Mouse (Mus musculus): ENCODE results near the gene Ipmk.

Gene Ipmk

DNA sequence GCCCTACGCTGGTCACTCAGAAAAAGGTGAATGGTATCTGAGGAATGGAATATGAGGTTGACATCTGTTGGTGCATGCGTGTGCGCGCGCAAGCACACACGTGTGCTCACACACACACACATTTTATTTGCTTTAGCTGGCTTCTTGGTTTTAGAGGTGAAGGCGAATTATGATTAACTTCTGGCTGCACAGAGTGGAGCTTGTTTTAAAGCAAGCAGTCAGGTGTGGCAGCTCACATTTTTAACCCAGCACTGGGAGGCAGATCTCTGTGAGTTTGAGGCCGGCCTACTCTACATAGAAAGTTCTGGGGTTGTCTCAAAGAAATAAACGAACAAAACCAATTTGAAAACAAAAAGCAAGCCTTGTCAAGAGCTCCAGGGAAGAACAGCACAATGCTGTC is 6.3 kb upstream of the Ipmk start:
- DNase-seq, result no peak

DNA sequence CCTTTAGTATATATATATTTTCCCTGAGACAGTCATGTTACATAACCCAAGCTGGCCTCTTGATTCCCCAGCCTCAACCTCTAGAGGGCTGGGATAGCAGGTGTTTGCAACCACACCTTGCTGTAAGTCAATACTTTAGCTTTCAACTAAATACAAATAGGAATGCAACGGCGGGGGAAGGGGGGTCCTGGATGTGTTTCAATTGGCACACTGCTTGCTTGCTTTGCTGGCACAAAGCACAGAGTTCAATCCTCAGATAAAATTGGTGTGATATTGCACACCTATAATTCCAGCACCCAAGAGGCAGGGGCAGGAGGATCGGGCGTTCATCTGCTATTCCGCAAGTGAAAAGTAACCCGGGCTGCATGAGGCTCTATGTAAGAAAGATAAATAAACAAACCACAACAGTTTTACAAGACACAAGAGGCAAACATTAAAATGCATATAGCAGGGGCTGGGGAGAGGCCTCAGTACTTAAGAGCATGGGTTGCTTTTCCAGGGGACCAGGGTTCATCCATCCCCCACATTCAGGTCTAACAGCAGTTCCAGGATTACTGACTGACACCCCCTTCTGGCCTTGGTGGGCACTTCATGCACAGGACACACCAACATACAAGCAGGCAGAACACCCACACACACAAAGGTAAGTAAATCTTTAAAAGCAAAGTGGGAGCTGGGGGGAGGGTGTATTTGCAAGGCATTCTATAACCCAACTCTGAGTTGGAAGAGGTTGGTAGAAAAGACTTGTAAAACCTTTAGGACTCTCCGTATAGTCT is 5.3 kb upstream of the Ipmk start:
- peak; percentile 62 for DNase-seq

DNA sequence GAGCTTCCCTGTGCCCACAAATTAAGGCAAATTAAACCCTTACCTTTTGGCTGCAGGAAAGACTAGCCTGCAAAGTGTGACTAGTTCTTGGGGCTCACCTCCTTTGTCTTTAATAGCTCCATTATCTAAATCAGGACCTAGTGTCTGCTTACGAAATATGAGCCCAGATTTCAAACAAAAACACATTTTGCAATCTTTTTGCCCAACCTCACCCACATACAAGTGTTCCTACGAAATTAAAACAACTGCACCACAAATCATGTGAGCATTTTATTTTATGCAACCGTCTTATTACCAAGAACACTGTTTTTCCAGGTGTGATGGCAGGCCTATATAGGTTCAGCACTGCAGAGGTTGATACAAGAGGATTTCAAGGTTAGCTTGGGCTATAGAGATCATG is 4.4 kb upstream of the Ipmk start:
- no peak for DNase-seq

DNA sequence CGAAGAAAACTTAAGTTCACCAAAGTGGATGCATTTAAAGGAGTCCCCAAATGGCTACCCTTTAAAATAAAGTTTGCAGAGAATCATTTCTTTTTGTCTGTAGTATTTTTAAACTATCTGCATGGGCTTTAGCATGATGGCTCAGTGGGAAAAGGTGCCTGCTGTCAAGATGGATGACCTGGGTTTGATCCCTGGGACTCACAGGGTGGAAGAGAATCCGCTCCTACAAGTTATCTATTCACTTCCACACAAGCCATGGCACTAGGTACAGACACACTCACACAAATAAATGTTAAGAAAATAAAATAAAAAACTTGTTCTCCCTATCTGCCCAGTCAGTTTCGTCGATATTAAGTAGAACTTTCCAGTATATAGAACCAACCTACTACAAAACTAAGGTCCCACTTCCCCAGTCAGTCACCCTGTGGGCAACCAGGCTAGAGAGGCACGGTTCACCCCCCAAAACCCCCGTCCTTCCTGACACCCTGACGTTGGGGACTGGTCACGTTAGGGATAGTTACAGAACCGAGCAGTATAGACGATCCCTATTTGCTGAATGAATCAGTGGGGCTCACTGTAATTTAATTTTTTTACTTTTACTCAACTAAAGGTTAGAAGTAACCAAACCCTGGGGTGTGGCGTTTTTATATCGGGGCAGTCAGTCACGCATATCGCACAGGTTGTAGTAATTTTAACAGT is 3.8 kb upstream of the Ipmk start:
- DNase-seq, result no peak

DNA sequence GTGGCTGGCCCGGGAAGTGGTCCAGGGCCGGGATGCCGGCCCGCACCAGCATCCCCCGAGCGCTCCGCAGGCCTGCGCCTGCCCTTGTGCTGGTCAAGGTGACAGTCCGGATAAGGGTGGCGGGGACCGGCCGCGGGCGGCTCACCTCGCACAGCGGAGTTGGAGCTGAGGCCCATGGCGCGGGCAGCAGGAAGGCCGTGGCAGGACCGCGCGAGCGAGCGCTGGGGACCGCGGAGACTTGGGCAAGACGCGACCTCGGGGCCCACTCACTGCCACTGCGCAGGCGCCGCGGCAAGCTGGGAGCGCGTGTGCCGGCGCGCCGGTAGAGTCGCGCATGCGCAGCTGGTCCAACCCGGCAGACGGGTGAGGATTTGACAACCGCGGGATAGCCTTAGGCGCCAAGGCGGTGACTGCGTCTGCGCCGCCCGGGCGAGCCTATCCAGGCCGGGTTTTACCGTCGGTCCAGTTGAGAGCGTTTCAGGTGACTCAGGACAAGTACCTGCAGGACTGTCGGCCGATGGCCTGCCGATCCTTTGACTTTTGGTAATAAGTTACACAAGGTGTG is 2.9 kb upstream of the Ipmk start, which contains the start of gene Cisd1:
Gene Cisd1, minus strand, starts transcription at position 376 of the 565 bp plus-strand sequence.
- DNase-seq, result peak; percentile 95

DNA sequence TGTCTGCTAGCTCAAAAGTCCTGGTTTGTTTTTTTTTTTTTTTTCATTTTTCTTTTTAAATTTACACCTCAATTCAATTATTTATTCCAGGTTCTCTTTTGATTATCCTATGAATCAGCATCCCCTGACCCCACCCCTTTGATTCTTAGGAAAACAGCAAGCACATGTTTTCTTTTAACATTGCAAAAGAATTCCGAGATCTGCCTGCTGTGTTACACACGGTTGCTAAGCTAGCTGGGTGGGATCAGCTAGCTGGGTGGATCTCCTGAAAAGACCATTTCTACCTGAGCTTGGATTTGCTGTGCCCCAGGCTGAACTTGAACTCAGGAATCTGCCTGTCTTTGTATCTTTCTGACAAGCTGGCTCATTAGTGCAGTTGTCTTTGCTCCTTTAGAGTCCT is 1.5 kb upstream of the Ipmk start:
- DNase-seq, result no peak

DNA sequence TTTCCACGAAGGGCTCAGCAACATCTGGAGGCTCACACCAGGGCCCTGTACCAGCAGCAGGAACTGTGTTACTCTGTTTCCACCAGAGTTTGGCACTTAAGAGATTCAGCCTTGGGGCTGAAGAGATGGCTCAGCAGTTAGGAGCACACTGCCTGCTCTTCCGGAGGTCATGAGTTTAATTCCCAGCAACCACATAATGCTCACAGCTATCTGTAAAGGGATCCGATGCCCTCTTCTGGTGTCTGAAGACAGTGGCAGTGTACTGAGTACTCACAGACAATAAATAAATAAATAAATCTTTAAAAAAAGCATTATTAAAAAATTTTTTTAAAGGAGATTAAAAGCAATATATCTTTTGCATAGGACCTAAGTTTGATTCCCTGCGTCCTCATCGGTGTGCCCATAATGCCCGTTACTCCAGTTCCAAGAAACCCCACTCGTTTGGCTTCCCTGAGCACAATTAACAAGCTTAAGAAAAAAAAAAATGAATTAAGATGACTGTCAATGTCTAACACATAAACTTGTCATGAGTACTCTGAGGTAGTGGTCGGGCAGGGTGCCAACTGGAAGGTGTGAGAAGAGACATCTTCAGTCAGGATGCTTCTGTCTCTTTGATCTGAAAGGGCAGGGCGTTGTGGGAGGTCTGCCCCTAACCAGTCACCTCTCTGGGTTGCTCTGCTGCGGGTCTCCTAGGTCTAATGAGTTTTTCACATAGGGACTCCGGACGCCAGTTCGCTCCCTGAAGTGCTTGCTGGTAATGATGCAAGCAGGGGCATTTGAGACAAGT is 648 bp upstream of the Ipmk start:
- no peak for DNase-seq

DNA sequence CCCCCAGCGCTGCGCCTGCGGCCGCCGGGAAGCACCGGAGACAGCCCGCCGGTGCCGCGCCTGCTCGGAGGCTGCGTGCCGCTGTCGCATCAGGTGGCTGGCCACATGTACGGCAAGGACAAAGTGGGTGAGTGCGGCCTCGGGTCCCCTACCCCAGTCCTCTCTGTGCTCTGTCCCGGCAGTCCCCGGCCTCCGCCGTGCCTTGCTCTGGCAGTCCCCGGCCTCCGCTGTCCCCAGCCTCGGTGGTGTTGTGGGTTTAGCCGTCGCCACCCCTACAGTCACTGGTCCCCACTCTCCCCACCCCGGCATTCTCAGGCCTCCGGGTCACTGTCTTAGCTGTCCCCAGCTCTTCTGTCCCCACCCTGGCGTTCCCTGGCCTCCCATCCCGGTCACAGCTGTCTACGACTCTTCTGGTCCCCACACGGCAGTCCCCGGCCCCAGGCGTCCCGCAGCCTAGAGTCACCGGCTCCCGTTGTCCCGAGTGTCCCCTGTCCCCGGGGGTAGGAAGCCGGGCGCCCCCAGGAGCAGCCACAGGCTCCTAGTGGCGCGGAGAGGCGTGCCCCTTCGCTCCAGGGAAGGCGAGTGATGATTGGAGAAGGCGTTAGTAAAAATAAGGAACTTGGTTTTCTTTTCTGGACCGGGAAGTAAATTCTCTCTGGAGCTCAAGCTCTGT is 537 bp downstream of the Ipmk start:
- DNase-seq, result peak; percentile 57

DNA sequence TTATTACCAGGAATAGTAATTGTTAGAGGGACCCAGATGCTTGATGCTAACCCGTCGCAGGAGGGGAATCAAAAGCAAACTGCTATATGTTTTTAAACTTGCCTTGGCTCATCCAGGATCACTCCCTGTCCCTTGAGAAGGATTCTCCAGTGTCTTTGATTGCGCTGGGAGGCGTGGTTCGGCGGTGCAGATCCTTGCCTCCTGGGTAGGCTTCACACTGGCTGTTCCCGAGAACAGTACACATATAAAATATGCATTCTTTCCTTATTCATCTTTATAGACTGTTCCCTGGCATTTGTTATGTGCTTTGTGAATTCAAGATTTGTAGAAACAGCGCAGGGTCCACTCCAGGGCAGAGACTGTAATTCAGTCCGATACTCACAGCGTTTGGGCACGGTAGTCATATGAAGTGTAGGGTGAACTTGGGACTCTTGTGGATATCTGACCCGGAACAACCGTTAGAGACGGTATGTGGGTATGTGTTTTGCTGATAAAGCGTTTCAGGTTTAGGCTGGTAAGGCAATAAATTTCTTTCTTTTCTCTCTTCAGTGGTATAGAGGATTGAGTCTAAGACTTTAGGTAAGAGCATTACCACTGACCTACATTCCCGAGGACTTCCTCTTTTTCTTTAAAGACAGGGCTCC is 1.2 kb downstream of the Ipmk start:
- DNase-seq, result no peak

DNA sequence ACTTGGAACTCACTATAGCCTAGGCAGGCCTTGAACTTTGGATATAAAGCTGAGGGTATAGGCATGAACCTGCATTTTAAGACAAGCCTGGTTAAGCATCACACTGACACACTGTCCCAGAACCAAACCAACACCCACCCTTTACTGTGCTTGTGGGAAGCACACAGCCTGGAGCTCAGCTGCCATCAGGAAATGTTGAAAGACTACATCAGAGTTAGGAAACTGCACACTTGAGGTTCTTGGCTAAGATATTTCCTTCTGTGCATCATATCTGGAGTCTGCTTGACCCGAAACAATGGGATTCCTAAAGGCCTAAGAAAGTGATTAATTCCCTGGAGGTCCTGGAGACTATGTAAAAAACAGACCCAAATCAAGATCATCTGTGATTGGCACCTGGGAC is 1.7 kb downstream of the Ipmk start:
- DNase-seq, result no peak

DNA sequence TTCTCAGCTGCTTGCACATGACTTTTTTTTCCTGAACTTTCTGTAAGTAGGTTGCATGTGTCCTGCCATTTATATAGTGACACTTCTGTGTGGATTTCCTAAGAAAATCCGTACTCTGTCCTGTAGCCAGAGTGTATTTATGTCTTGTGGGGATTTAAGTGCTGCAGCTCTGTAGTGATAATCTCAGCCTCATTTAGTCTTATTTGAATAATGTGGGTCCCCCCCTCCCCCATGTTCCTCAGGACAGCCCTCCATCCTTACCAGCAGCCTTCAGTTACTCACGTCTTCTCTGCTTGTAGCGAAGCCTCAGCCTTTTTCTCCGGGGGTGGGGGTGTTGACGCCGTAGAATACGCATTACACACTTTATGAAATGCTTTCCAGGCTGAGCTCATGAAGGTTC is 3.7 kb downstream of the Ipmk start:
- no peak for DNase-seq

DNA sequence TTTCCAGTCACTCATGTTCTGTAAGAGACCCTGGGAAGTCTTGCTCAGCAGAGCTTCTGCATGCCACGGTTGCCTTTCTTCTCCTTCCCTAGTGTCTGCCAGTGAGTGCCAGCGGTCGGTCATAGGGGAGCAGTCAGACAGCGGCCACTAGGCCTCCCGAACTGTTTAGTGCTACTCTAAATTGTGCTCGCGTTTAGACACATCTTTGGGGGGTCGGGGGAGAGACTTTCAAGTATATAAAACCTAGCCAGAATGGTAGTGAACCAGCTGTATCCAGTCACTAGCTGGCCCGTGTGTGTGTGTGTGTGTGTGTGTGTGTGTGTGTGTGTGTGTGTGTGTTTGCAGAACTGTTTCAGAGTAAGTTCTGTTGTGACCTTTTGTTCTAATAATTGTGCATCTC is 6.3 kb downstream of the Ipmk start:
- no peak for DNase-seq

DNA sequence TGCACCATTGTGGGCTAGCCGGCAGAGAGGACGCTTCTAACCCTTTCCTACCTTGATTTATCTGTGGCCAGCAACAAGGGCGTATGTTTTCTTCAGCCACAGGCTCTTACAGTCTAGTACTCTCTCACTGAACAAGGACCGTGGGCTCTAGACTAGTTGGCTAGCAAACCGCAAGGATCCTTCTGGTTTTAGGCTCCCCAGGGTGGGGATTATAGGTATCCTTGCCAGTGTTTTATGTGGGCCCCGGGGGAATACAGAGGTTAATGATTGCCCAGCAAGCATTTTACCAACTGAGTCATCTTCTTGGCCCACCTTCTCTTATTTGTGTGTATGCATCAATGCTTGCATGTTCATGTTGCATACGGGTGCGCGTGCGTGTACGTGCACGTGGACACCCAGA is 7.4 kb downstream of the Ipmk start:
- no peak for DNase-seq

DNA sequence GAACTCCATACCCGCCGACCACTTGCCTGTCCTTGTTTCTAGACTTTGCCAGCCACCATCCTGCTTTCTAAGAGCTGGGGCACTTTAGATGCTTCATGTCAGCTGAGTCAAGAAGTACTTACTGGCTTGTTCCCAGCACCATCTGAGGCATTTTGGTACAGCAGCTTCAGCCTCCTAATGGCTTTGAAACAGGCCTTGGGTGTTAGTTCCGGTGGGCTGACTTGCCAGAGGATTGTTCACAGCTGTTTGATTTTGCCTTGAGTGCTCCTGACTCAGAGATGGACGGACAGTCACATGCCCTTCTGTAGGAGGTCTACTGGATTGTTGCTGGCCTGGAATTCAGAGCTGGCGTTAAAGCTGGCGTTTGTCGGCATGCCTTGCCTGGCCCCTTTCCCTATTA is 13.5 kb downstream of the Ipmk start:
- DNase-seq, result no peak

DNA sequence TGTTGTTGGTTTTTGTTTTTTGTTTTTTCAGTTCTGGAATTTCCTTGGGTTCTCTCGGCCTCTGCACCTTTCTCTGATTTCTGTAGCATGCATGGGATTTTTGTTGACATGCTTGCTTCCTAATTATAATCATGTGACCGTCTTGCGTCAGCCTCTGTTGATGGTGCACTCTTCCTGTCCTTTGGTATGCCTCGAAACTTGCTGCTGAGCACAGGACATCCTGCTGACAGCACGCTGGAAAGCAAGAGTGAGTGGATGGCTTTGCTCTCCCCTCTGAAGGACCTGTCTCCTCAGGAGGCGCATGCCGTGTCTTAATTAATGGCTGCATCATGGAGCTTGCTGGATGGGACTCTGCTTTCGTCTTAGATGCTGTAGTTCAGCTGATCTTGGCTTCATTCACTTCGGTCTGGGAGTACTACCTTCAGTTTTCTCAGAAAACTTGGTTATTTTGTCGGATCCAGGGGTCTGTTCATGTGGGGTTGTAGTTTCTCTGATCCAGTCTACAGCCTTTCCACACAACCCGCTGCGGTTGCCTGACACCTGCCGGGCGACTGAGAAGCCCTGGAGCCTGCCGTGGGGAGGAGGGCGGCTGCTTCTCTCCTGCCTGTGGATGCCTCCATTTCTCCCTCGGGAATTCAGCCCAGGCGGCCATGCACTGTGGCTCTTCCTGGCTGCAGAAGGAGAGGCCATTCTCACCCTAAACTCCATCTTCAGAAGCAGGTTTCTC is 14.4 kb downstream of the Ipmk start:
- DNase-seq, result no peak

DNA sequence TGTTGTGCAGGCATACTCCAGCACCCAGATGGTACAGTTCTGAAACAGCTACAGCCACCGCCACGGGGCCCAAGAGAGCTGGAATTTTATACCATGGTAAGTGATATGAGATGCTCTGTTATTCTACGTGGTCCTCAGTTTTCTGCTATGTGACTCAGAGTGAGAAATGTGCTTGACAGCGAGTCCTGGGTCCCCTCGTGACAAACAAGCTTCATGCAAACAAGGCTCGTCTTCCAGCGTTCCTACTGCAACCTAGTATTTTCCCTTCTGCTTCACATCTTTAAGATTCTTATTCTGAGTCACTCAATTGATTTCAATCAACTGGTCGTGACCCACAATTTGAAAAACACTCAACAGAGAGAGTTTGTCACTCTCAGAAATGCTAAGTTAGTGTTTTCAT is 15.9 kb downstream of the Ipmk start:
- DNase-seq, result no peak

DNA sequence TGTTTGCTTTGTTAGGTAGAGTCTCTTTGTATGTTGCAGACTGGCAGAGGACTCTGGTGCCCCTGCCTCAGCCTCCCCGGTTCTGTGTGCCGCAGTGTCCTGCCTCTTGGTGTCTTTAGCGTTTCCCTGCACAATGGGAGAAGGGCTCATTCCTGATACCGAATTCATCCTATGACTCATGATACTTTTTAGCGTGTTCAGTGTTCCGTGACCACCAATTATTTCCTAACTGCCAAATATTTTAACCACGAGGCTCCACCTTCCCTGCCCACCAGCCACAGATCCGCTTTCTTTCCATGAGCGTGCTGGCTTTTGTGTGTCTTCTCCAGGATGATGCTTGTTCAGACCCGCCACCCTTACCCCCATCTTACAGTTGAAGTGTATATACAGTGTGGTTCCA is 16.3 kb downstream of the Ipmk start:
- DNase-seq, result no peak

DNA sequence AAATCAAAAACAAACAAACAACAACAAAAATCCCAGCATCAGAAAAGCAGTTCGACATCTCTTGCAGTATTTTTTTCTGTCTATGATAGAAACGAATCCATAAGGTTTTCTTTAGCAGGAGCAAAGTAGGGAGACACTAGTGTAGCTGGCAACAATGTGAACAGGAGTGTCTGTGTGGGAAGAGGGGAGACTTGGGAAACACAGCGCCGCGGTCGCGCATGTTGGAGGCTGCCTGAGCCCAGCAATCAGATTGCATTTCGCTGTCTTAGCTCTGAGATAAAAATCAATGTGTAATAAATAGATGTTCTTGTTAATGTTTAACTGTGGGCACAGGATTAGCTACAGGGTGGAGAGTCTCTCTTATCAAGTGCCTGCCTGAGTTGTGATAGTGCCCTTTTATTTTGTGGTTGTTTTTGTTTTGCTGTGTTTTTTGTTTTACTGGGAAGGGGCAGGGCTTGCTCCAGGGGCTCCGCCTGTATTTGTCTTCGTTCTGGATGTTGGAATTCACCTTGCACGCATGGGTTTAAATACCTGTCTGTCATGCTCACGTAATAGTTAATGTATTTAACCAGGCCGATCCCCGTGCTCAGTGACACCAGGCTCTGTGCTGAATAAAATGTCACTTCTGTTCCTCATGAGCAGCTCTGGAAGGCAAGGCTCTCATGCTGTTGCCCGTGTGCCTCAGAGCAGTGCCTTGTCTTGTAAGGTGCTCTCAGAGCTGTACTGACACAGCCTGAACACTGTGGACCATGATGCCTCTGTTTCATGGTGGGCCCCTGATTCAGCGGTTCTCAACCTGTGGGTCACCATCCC is 20.8 kb downstream of the Ipmk start:
- no peak for DNase-seq

DNA sequence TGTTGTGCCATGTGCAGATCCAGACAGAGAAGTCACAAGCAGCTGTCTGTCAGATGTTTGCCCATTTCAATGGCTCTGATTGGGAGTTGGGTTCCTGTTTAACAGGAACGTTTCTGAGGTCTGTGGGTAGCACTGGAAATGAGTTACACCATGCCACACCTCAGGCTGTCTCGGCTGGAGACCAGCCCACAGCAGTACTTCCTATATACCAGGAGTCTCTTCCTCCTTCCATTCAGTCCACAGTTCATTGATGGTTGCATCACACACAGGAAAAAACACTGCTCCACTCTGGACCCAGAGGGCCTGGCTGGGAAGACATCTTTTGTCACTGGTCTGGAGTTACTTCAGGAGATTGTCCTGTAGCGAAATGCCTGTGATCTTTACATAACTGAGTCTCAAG is 21.9 kb downstream of the Ipmk start:
- DNase-seq, result no peak

DNA sequence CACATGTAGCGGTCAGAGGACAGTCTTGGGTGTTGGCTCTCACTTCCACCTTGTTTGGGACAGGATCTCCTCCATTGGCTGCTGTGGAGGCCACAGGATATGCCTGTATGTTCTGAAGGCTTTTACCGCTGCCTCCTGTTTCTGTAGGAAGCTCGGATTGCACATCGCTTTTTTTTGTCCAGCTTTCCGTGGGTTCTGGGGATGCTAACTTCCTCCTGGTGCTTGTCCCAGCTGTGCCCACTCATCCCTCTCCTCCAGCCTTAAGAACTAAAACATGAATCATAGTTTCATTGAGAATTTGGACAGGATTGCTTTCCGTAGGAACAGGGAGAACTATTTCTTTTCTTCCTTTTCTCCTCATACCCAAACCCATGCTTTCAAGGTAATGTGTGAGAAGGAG is 24.3 kb downstream of the Ipmk start:
- no peak for DNase-seq

DNA sequence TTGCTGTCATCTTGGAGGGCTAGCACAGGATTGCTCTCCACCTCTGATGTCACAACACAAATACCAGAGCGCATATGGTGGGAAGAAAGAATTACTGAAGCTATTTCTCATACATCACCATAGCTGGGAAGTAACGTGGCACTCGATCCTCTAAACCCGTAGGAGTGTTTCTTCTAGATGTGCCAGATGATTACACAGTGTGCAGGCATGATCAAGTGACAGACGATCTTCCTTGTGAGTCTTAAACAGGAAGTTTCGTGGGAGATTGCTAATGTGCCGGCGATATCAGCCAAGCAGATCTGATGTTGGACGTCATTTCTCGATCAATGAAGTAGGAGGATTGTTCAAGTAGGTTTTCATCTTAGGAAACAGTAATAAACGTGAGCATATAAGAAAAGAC is 26.1 kb downstream of the Ipmk start:
- no peak for DNase-seq

Measured in thymus, postnatal 4 days (tissue).